Mouse (Mus musculus) intestine, postnatal 0 days (tissue): ENCODE results near the gene Ranbp9. TPM values are rescaled to one million over a fixed set of nuclear protein-coding genes. Genes with fewer than 3 reads are reported as not detected.

Source experiments
- ATAC-seq: fragments of 200-750 bp; cut with Nextera tagmentation; 2 replicates; pipeline ENCODE4 v1.8.0; 2017; ENCODE audit warnings: mild to moderate bottlenecking, moderate TSS enrichment, moderate library complexity
- H3K27ac ChIP-seq: fragments of 300-500 bp; sonication (generic); 2 replicates; pipeline ENCODE4 v1.5.1; 2014; ENCODE audit warnings: mild to moderate bottlenecking, low read depth, low read length, moderate library complexity
- H3K27me3 ChIP-seq: fragments of 300-500 bp; sonication (generic); replicated peaks from 2 replicates; pipeline ENCODE4 v1.6.1; 2014; ENCODE audit warnings: low read length, mixed read lengths; ENCODE audit not compliant: control insufficient read depth, insufficient read depth
- H3K36me3 ChIP-seq: fragments of 300-500 bp; sonication (generic); 2 replicates; pipeline ENCODE4 v1.6.1; 2014; ENCODE audit warnings: mild to moderate bottlenecking, moderate library complexity; ENCODE audit not compliant: control insufficient read depth, insufficient read depth
- H3K4me1 ChIP-seq: fragments of 300-500 bp; sonication (generic); replicated peaks from 2 replicates; pipeline ENCODE4 v1.6.1; 2014; ENCODE audit warnings: antibody characterized with exemption, low read length, mixed read lengths; ENCODE audit not compliant: control insufficient read depth, insufficient read depth
- H3K4me2 ChIP-seq: fragments of 300-500 bp; sonication (generic); replicated peaks from 2 replicates; pipeline ENCODE4 v1.6.1; 2014; ENCODE audit warnings: low read depth, mild to moderate bottlenecking, moderate library complexity
- H3K4me3 ChIP-seq: fragments of 300-500 bp; sonication (generic); 2 replicates; pipeline ENCODE4 v1.5.1; 2014; ENCODE audit warnings: low read depth, low read length
- H3K9ac ChIP-seq: fragments of 300-500 bp; sonication (generic); 2 replicates; pipeline ENCODE4 v1.6.1; 2014; ENCODE audit warnings: mild to moderate bottlenecking, low read depth, low read length
- H3K9me3 ChIP-seq: fragments of 300-500 bp; sonication (generic); 2 replicates; pipeline ENCODE4 v1.6.1; 2016; ENCODE audit warnings: mixed run types; ENCODE audit not compliant: control insufficient read depth
- CTCF ChIP-seq: sonication (generic); IDR thresholded peaks from 2 replicates; pipeline ENCODE4 v1.5.1; 2016; ENCODE audit warnings: low read depth, mild to moderate bottlenecking, control low read depth, antibody characterized with exemption, moderate library complexity
- WGBS: fragments of 180-500 bp; shearing (Covaris S2); extraction: QIAGEN DNeasy Blood & Tissue Kit; methylation state at CpG from one replicate; pipeline ENCODE4 v1.1.7; 2014; 5-methylcytosine and 5-hydroxymethylcytosine counted together
- polyA plus RNA-seq: library from polyadenylated mRNA; unstranded; fragments of >200 nt; fragmentation: Nextera tagmentation; extraction: Ambion mirVana; gene quantifications from 2 replicates; pipeline ENCODE4 v1.2.1, GENCODE M21; 2015

The Ranbp9 gene
- polyA plus RNA-seq, 1 experiment from 2014 or later = 7.2 TPM

DNA sequence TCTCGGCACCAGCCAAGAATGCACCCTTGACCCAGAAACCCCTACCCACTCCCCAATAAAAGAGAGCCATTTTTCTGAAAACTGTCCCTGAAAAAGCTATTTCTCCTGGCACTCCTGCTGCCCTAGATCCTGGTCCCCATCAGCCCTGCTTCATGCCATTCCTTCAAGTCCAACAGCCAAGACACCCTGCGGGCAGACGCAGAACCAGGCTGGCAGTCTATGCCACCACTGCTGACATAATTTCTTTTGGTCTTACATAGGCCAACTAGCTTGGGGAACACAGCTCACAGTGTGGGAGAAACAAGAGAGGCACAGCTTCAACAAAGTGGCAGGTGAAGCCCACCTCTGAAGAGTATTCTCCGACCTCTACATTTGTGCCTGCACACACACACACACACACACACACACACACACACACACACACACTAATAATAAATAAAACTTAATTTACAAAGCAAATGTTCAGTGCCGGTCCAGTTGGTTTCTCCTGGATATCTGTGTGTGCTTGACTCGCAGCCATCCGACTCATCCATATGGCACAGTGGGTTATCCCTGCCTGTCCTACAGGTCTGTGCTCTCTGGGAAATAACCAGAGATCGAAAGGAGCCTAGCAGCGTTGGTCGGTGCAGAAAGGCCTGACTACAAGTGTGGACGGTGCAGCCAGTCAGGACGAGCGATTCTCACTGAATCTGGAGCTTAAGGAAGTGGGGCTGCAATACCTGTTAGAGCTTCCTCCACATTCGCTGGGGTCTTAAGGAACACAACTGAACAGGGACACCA is 124.5 kb downstream of the Ranbp9 start:
- 93% methylated on average over 14 of the region's 14 CpGs for WGBS
- Histone ChIP-seq H3K4me3 (no peak overlapping the region), H3K4me2 (no peak overlapping the region), H3K9ac (no peak overlapping the region), H3K27me3 (no peaks in the 10 kb centered on the region), H3K4me1 (no peaks in the 10 kb centered on the region), H3K27ac (no peak overlapping the region), H3K9me3 (no peaks in the 10 kb centered on the region), H3K36me3 (no peaks in the 10 kb centered on the region)
- no peak for TF ChIP-seq CTCF
- ATAC-seq = no peak

DNA sequence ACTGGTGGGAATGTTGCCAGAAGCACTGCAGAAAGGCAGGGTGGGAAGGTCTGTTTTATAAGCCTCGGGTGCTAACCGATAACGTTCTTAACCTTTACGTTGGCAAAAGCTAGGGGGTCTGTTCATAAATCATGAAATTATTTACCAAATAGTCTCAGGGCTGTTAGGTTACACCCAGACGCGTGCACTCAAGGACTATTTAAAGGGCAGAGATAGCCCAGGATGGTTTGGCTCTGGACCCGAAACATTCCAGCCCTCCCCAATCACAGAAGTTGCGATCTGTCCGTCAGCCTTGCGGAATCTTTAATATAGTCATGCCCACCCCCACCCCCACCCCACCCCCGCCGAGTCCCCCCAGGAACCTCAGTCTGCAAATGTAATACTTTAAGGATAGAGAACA is 126.7 kb downstream of the Ranbp9 start:
- Histone ChIP-seq H3K4me3 (no peak overlapping the region), H3K27ac (no peak overlapping the region), H3K4me2 (no peak overlapping the region), H3K9me3 (no peaks in the 10 kb centered on the region), H3K36me3 (no peaks in the 10 kb centered on the region), H3K27me3 (no peaks in the 10 kb centered on the region), H3K9ac (no peak overlapping the region), H3K4me1 (no peaks in the 10 kb centered on the region)
- 58% methylated on average over 12 of the region's 12 CpGs for WGBS
- TF ChIP-seq CTCF = no peak
- ATAC-seq = no peak

DNA sequence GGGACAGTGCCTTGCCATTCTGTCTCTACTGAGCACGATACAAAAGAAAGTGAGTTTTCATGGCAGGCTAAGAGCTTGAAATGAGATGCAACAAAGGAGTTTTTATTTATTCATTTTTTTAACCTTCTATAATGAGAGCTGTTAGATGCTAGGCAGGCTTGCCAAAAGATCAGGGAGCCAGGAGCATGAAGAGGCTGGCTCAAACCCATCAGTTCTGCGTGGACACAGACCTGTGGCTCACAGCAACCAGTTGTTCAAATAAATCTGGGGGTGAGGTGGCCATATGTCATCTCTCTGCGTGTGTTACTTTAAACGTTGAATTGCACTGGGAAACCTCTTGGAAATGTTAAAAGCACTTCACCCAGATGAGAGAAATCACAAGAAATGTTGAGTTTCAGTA is 127.7 kb downstream of the Ranbp9 start:
- Histone ChIP-seq H3K9me3 (no peaks in the 10 kb centered on the region), H3K27ac (no peak overlapping the region), H3K4me3 (no peak overlapping the region), H3K4me2 (no peak overlapping the region), H3K27me3 (no peaks in the 10 kb centered on the region), H3K9ac (no peak overlapping the region), H3K36me3 (no peaks in the 10 kb centered on the region), H3K4me1 (no peaks in the 10 kb centered on the region)
- TF ChIP-seq CTCF = no peak
- WGBS = 63% methylated on average over 4 of the region's 4 CpGs
- no peak for ATAC-seq

Other genes starting within 250 kb of the Ranbp9 start
- 0.43 and 0.50 TPM in 2 replicates for gene Gfod1, start 177.1 kb downstream of the Ranbp9 start, polyA plus RNA-seq
- gene Sirt5, start 115.8 kb downstream of the Ranbp9 start, polyA plus RNA-seq = 10.2 and 10.3 TPM in 2 replicates
- 127 and 143 TPM in 2 replicates for gene Nol7, start 82.9 kb downstream of the Ranbp9 start, polyA plus RNA-seq
- gene Mcur1, start 78.9 kb upstream of the Ranbp9 start, polyA plus RNA-seq = 15.4 TPM in 2 replicates
- 0.21 and 0.64 TPM in 2 replicates for gene Rnf182, start 134.4 kb upstream of the Ranbp9 start, polyA plus RNA-seq